ENCODE assay signal across 16 mouse cellular contexts in genomic region chr6:82052047-82052725, GRCm38 (mm10). TPM values are rescaled to one million over a fixed set of nuclear protein-coding genes. Genes with fewer than 3 reads are reported as not detected.
DNase-seq lines count a peak whose midpoint lies in the region; ATAC-seq and TF ChIP-seq lines count a peak whose summit lies in the region.
"Had no signal": no experiment of that assay in that cellular context is flagged by ENCODE, and none has a peak within 500 bp of the region (broad histone marks: within the 10 kb centered on the region; RNA-seq: fewer than 3 reads in every experiment).

No protein-coding gene starts in this region.

- ATAC-seq in embryonic facial prominence, embryonic 12.5 days (ENCODE audit: insufficient number of reproducible peaks, insufficient read depth, low FRiP score, low TSS enrichment): no peak; the same call in 1 of the 2 replicates
- peak; percentile 39; the same call in 1 of the 2 replicates for ATAC-seq in liver, embryonic 14.5 days (ENCODE audit: insufficient read depth)
- no peak for ATAC-seq in liver, embryonic 12.5 days
- ATAC-seq in intestine, embryonic 16.5 days: peak; percentile 80
- ATAC-seq in heart, embryonic 11.5 days (replicated peaks; ENCODE audit: insufficient number of reproducible peaks, low FRiP score, low TSS enrichment): no peak
- ATAC-seq: forebrain, embryonic 15.5 days; midbrain, embryonic 15.5 days had no signal

- no peak overlapping the region for H3K4me3 ChIP-seq in embryonic facial prominence, embryonic 12.5 days
- H3K4me3 ChIP-seq in embryonic facial prominence, embryonic 10.5 days: no peak overlapping the region
- no peak overlapping the region for H3K4me3 ChIP-seq in liver, embryonic 14.5 days (ENCODE audit: insufficient read depth in 1 of 2, low read depth in 2 of 2, low read length in 2 of 2)
- no peak overlapping the region for H3K4me3 ChIP-seq in liver, embryonic 12.5 days
- H3K4me3 ChIP-seq in intestine, embryonic 16.5 days (ENCODE audit: low read length): no peak overlapping the region
- H3K4me3 ChIP-seq in heart, embryonic 11.5 days (ENCODE audit: low read depth, low read length): no peak overlapping the region
- H3K4me3 ChIP-seq: forebrain, embryonic 15.5 days; left cerebral cortex, adult 2 months; midbrain, embryonic 15.5 days had no signal

- no peak for TF ChIP-seq EP300 in liver, embryonic 14.5 days (IDR thresholded peaks at IDR 0.05; ENCODE audit: low read depth)

- no peak for DNase-seq in embryonic facial prominence, embryonic 10.5 days (ENCODE audit: low spot score)
- no peak for DNase-seq in liver, embryonic 14.5 days (ENCODE audit: low read depth in 3 of 3, low spot score in 3 of 3)
- DNase-seq in lung, postnatal 36 days: peak; percentile 51
- no peak for DNase-seq in cerebellum, postnatal 25 days
- DNase-seq: adrenal gland, postnatal 14 days; cerebellum, postnatal 10 days; heart, postnatal 36 days; right cerebral cortex, postnatal 4 days; thymus, postnatal 36 days had no signal

- H3K9me3 ChIP-seq in embryonic facial prominence, embryonic 12.5 days: no peaks in the 10 kb centered on the region
- H3K9me3 ChIP-seq in embryonic facial prominence, embryonic 10.5 days: no peaks in the 10 kb centered on the region
- H3K9me3 ChIP-seq in liver, embryonic 14.5 days (ENCODE audit: control insufficient read depth, low read length): no peaks in the 10 kb centered on the region
- H3K9me3 ChIP-seq in liver, embryonic 12.5 days (replicated peaks): no peaks in the 10 kb centered on the region
- H3K9me3 ChIP-seq in intestine, embryonic 16.5 days (ENCODE audit: control insufficient read depth, low read length): no peaks in the 10 kb centered on the region
- no peaks in the 10 kb centered on the region for H3K9me3 ChIP-seq in heart, embryonic 11.5 days (replicated peaks; ENCODE audit: control insufficient read depth, low read length)
- H3K9me3 ChIP-seq: forebrain, embryonic 15.5 days; midbrain, embryonic 15.5 days had no signal

- H3K27ac ChIP-seq in embryonic facial prominence, embryonic 12.5 days: 0 out of 2 replicates have a peak overlapping the region, but pooled peaks have one; percentile 2
- H3K27ac ChIP-seq in embryonic facial prominence, embryonic 10.5 days (replicated peaks): no peak overlapping the region
- H3K27ac ChIP-seq in liver, embryonic 14.5 days: no peak overlapping the region
- H3K27ac ChIP-seq in liver, embryonic 12.5 days: no peak overlapping the region
- H3K27ac ChIP-seq in intestine, embryonic 16.5 days (ENCODE audit: low read length): peak overlapping the region; percentile 67; the same call in 1 of the 2 replicates
- H3K27ac ChIP-seq in heart, embryonic 11.5 days (ENCODE audit: low read depth, low read length): no peak overlapping the region
- H3K27ac ChIP-seq: forebrain, embryonic 15.5 days; left cerebral cortex, adult 2 months; midbrain, embryonic 15.5 days had no signal

- WGBS in embryonic facial prominence, embryonic 12.5 days: 74% methylated on average over 6 of the region's 6 CpGs
- WGBS in embryonic facial prominence, embryonic 10.5 days: 88% methylated on average over 6 of the region's 6 CpGs
- WGBS in liver, embryonic 14.5 days (ENCODE audit: insufficient replicate concordance): 54% methylated on average over 6 of the region's 6 CpGs
- WGBS in liver, embryonic 12.5 days (ENCODE audit: insufficient replicate concordance): 76% methylated on average over 6 of the region's 6 CpGs
- 67% methylated on average over 6 of the region's 6 CpGs for WGBS in intestine, embryonic 16.5 days
- 86% methylated on average over 6 of the region's 6 CpGs for WGBS in heart, embryonic 11.5 days (ENCODE audit: insufficient replicate concordance)

- peaks cover 13% of the 10 kb centered on the region for H3K4me1 ChIP-seq in embryonic facial prominence, embryonic 12.5 days
- H3K4me1 ChIP-seq in embryonic facial prominence, embryonic 10.5 days: peaks cover 12% of the 10 kb centered on the region
- H3K4me1 ChIP-seq in liver, embryonic 14.5 days (replicated peaks; ENCODE audit: control insufficient read depth in 2 of 2, insufficient read depth in 2 of 2, low read length in 1 of 2): peaks cover 0 to 8% of the 10 kb centered on the region in 2 experiments; a peak in 1 of 4 replicates
- H3K4me1 ChIP-seq in liver, embryonic 12.5 days: no peaks in the 10 kb centered on the region
- H3K4me1 ChIP-seq in intestine, embryonic 16.5 days (ENCODE audit: control insufficient read depth, insufficient read depth, low read length): peaks cover 19% of the 10 kb centered on the region; the same call in 1 of the 2 replicates
- no peaks in the 10 kb centered on the region for H3K4me1 ChIP-seq in heart, embryonic 11.5 days (ENCODE audit: control insufficient read depth, insufficient read depth, low read length)
- H3K4me1 ChIP-seq: forebrain, embryonic 15.5 days; midbrain, embryonic 15.5 days had no signal

- H3K4me2 ChIP-seq in embryonic facial prominence, embryonic 12.5 days (replicated peaks): no peak overlapping the region
- no peak overlapping the region for H3K4me2 ChIP-seq in liver, embryonic 14.5 days (ENCODE audit: low read depth)
- no peak overlapping the region for H3K4me2 ChIP-seq in liver, embryonic 12.5 days
- no peak overlapping the region for H3K4me2 ChIP-seq in intestine, embryonic 16.5 days (ENCODE audit: low read depth, low read length)
- no peak overlapping the region for H3K4me2 ChIP-seq in heart, embryonic 11.5 days
- H3K4me2 ChIP-seq: forebrain, embryonic 15.5 days; midbrain, embryonic 15.5 days had no signal

- H3K36me3 ChIP-seq in embryonic facial prominence, embryonic 12.5 days: no peaks in the 10 kb centered on the region
- H3K36me3 ChIP-seq in embryonic facial prominence, embryonic 10.5 days (replicated peaks): no peaks in the 10 kb centered on the region
- H3K36me3 ChIP-seq in liver, embryonic 14.5 days (replicated peaks; ENCODE audit: control insufficient read depth, insufficient read depth, low read depth): no peaks in the 10 kb centered on the region
- H3K36me3 ChIP-seq in liver, embryonic 12.5 days: no peaks in the 10 kb centered on the region
- H3K36me3 ChIP-seq in intestine, embryonic 16.5 days (ENCODE audit: control insufficient read depth, insufficient read depth, low read length): no peaks in the 10 kb centered on the region
- no peaks in the 10 kb centered on the region for H3K36me3 ChIP-seq in heart, embryonic 11.5 days (ENCODE audit: control insufficient read depth, insufficient read depth, low read length)
- H3K36me3 ChIP-seq: forebrain, embryonic 15.5 days; midbrain, embryonic 15.5 days had no signal

- TF ChIP-seq CTCF in liver, embryonic 14.5 days (IDR thresholded peaks at IDR 0.05; ENCODE audit: low read depth): no peak

- H3K27me3 ChIP-seq in embryonic facial prominence, embryonic 12.5 days: no peaks in the 10 kb centered on the region
- H3K27me3 ChIP-seq in embryonic facial prominence, embryonic 10.5 days (replicated peaks; ENCODE audit: low read depth, poor library complexity, severe bottlenecking): peaks cover 7% of the 10 kb centered on the region; the same call in 1 of the 2 replicates
- H3K27me3 ChIP-seq in liver, embryonic 14.5 days (ENCODE audit: control insufficient read depth, insufficient read depth, low read length): no peaks in the 10 kb centered on the region
- H3K27me3 ChIP-seq in liver, embryonic 12.5 days (replicated peaks): no peaks in the 10 kb centered on the region
- H3K27me3 ChIP-seq in intestine, embryonic 16.5 days (replicated peaks; ENCODE audit: control insufficient read depth, insufficient read depth, low read length): no peaks in the 10 kb centered on the region
- H3K27me3 ChIP-seq in heart, embryonic 11.5 days (ENCODE audit: control insufficient read depth, insufficient read depth, low read length): no peaks in the 10 kb centered on the region
- H3K27me3 ChIP-seq: forebrain, embryonic 15.5 days; midbrain, embryonic 15.5 days had no signal

- no peak overlapping the region for H3K9ac ChIP-seq in embryonic facial prominence, embryonic 12.5 days
- H3K9ac ChIP-seq in liver, embryonic 14.5 days (replicated peaks): no peak overlapping the region
- H3K9ac ChIP-seq in liver, embryonic 12.5 days: no peak overlapping the region
- H3K9ac ChIP-seq in intestine, embryonic 16.5 days (ENCODE audit: low read depth, low read length): no peak overlapping the region
- no peak overlapping the region for H3K9ac ChIP-seq in heart, embryonic 11.5 days (ENCODE audit: low read depth, low read length)
- H3K9ac ChIP-seq: forebrain, embryonic 15.5 days; midbrain, embryonic 15.5 days had no signal

RNA-seq across cellular contexts. Expression of gene Eva1a, which starts 11.3 kb away (rescaled TPM):
- polyA plus RNA-seq in embryonic facial prominence, embryonic 12.5 days (2016; fragmentation: Nextera tagmentation; extraction: Ambion mirVana): 13.1 and 14.5 TPM in 2 replicates
- 7.0 and 9.1 TPM in 2 replicates for polyA plus RNA-seq in embryonic facial prominence, embryonic 10.5 days (2016; fragmentation: Nextera tagmentation; extraction: Ambion mirVana)
- polyA plus RNA-seq in liver, embryonic 14.5 days (2012; rRNA removed): 3.1 and 3.2 TPM in 2 replicates
- polyA plus RNA-seq in liver, embryonic 14.5 days (2014; fragmentation: Nextera tagmentation; extraction: Ambion mirVana): 6.4 and 8.1 TPM in 2 replicates
- 3.5 and 3.8 TPM in 2 replicates for polyA plus RNA-seq in liver, embryonic 12.5 days (2016; fragmentation: Nextera tagmentation; extraction: Ambion mirVana)
- 17.4 and 20.3 TPM in 2 replicates for polyA plus RNA-seq in intestine, embryonic 16.5 days (2015; fragmentation: Nextera tagmentation; extraction: Ambion mirVana)
- polyA plus RNA-seq in heart, embryonic 11.5 days (2014; fragmentation: Nextera tagmentation; extraction: Ambion mirVana): 5.0 and 6.4 TPM in 2 replicates

Comparison
In these comparisons a context has a peak if more than half of its experiments do, and no peak if none do; other contexts are left out.
1. ATAC-seq: peak in liver, embryonic 14.5 days (single experiment) and intestine, embryonic 16.5 days (single experiment); none in embryonic facial prominence, embryonic 12.5 days (single experiment), liver, embryonic 12.5 days (single experiment) and heart, embryonic 11.5 days (single experiment).
2. H3K27ac ChIP-seq: peak in embryonic facial prominence, embryonic 12.5 days (single experiment) and intestine, embryonic 16.5 days (single experiment); none in embryonic facial prominence, embryonic 10.5 days (single experiment), liver, embryonic 14.5 days (single experiment), liver, embryonic 12.5 days (single experiment) and heart, embryonic 11.5 days (single experiment).